Mouse (Mus musculus) liver, embryonic 13.5 days (tissue): ENCODE measurements around the gene Arl6ip5. TPM values are rescaled to one million over a fixed set of nuclear protein-coding genes. Genes with fewer than 3 reads are reported as not detected.

Experiments used
- ATAC-seq: fragments of 200-750 bp; cut with Nextera tagmentation; 2 replicates; pipeline ENCODE4 v1.8.0; 2017; ENCODE audit warnings: low read depth, mild to moderate bottlenecking, moderate number of reproducible peaks, moderate library complexity
- DNase-seq: peaks from one replicate; pipeline ENCODE4 v3.0.0; 2022
- H3K27ac ChIP-seq: fragments of 300-500 bp; sonication (generic); 2 replicates; pipeline ENCODE4 v1.5.1; 2015; ENCODE audit warnings: moderate library complexity, mild to moderate bottlenecking, inconsistent platforms
- H3K27me3 ChIP-seq: fragments of 300-500 bp; sonication (generic); 2 replicates; pipeline ENCODE4 v1.6.1; 2015; ENCODE audit warnings: mild to moderate bottlenecking, inconsistent platforms
- H3K36me3 ChIP-seq: fragments of 300-500 bp; sonication (generic); 2 replicates; pipeline ENCODE4 v1.6.1; 2015; ENCODE audit warnings: mild to moderate bottlenecking, inconsistent platforms
- H3K4me1 ChIP-seq: fragments of 300-500 bp; sonication (generic); replicated peaks from 2 replicates; pipeline ENCODE4 v1.6.1; 2015; ENCODE audit warnings: inconsistent platforms
- H3K4me2 ChIP-seq: fragments of 300-500 bp; sonication (generic); 2 replicates; pipeline ENCODE4 v1.6.1; 2015; ENCODE audit warnings: inconsistent platforms, mild to moderate bottlenecking, moderate library complexity
- H3K4me3 ChIP-seq: fragments of 300-500 bp; sonication (generic); replicated peaks from 2 replicates; pipeline ENCODE4 v1.5.1; 2015; ENCODE audit warnings: mild to moderate bottlenecking, inconsistent platforms
- H3K9ac ChIP-seq: fragments of 300-500 bp; sonication (generic); 2 replicates; pipeline ENCODE4 v1.6.1; 2015; ENCODE audit warnings: mild to moderate bottlenecking, inconsistent platforms
- H3K9me3 ChIP-seq: fragments of 300-500 bp; sonication (generic); replicated peaks from 2 replicates; pipeline ENCODE4 v1.6.1; 2016; ENCODE audit warnings: inconsistent platforms
- WGBS: fragments of 180-500 bp; shearing (Covaris S2); methylation state at CpG from one replicate; pipeline ENCODE4 v1.1.7; 2015; ENCODE audit not compliant: insufficient replicate concordance; 5-methylcytosine and 5-hydroxymethylcytosine counted together
- polyA plus RNA-seq: library from polyadenylated mRNA; unstranded; fragments of >200 nt; fragmentation: Nextera tagmentation; extraction: Ambion mirVana; gene quantifications from 2 replicates; pipeline ENCODE4 v1.2.1, GENCODE M21; 2015

The Arl6ip5 gene
- polyA plus RNA-seq, 1 experiment from 2014 or later: 34.8 TPM

- ATAC-seq (no peak), DNase-seq (no peak)
- H3K9me3 ChIP-seq: no peaks in the 10 kb centered on the region
- H3K27ac ChIP-seq: no peak overlapping the region
- H3K36me3 ChIP-seq: no peaks in the 10 kb centered on the region
- 56% methylated on average over 3 of the region's 3 CpGs for whole genome bisulfite sequencing
- H3K4me2 ChIP-seq: no peak overlapping the region
- H3K4me3 ChIP-seq: no peak overlapping the region
- H3K9ac ChIP-seq: no peak overlapping the region
- no peaks in the 10 kb centered on the region for H3K27me3 ChIP-seq
- peaks cover 6% of the 10 kb centered on the region for H3K4me1 ChIP-seq
These were observed 63.3 kb downstream of the Arl6ip5 start for GRCm38 (mm10) chr6:97273777-97274176.

GRCm38 (mm10) chr6:97275760-97276159 is 65.3 kb downstream of the Arl6ip5 start:
- H3K27me3 ChIP-seq: no peaks in the 10 kb centered on the region
- ATAC-seq: no peak
- H3K4me1 ChIP-seq: peaks cover 6% of the 10 kb centered on the region
- H3K4me3 ChIP-seq: no peak overlapping the region
- no peaks in the 10 kb centered on the region for H3K36me3 ChIP-seq
- H3K27ac ChIP-seq: no peak overlapping the region
- DNase-seq: no peak
- no peak overlapping the region for H3K9ac ChIP-seq
- H3K4me2 ChIP-seq: no peak overlapping the region
- no peaks in the 10 kb centered on the region for H3K9me3 ChIP-seq
- WGBS: 50% methylated on average over 4 of the region's 4 CpGs

- Histone ChIP-seq H3K27me3 (no peaks in the 10 kb centered on the region), H3K4me3 (no peak overlapping the region), H3K36me3 (no peaks in the 10 kb centered on the region), H3K9ac (no peak overlapping the region), H3K9me3 (no peaks in the 10 kb centered on the region), H3K4me1 (peaks cover 6% of the 10 kb centered on the region), H3K27ac (no peak overlapping the region), H3K4me2 (no peak overlapping the region)
- WGBS: 53% methylated on average over 4 of the region's 4 CpGs
- no peak for DNase-seq
- ATAC-seq: no peak
These were observed 65.9 kb downstream of the Arl6ip5 start for GRCm38 (mm10) chr6:97276366-97276765.

- Histone ChIP-seq H3K27me3 (no peaks in the 10 kb centered on the region), H3K27ac (no peak overlapping the region), H3K4me1 (peaks cover 6% of the 10 kb centered on the region), H3K4me3 (no peak overlapping the region), H3K9ac (no peak overlapping the region), H3K4me2 (no peak overlapping the region), H3K9me3 (no peaks in the 10 kb centered on the region), H3K36me3 (no peaks in the 10 kb centered on the region)
- DNase-seq (no peak), ATAC-seq (no peak)
- WGBS: 46% methylated on average over 5 of the region's 5 CpGs
These were observed 66.5 kb downstream of the Arl6ip5 start for GRCm38 (mm10) chr6:97276890-97277497.

GRCm38 (mm10) chr6:97278014-97278787 is 67.7 kb downstream of the Arl6ip5 start:
- WGBS: 4% methylated on average over 19 of the region's 19 CpGs
- H3K9me3 ChIP-seq: no peaks in the 10 kb centered on the region
- no peaks in the 10 kb centered on the region for H3K36me3 ChIP-seq
- H3K4me1 ChIP-seq: peaks cover 6% of the 10 kb centered on the region
- peak overlapping the region; percentile 33; the same call in 1 of the 2 replicates for H3K9ac ChIP-seq
- ATAC-seq: peak; percentile 58
- peak overlapping the region; percentile 36 for H3K4me3 ChIP-seq
- no peak overlapping the region for H3K27ac ChIP-seq
- DNase-seq: peak; percentile 33
- peak overlapping the region; percentile 60 for H3K4me2 ChIP-seq
- no peaks in the 10 kb centered on the region for H3K27me3 ChIP-seq

GRCm38 (mm10) chr6:97278878-97279277 is 68.4 kb downstream of the Arl6ip5 start:
- Histone ChIP-seq H3K9me3 (no peaks in the 10 kb centered on the region), H3K27ac (no peak overlapping the region), H3K27me3 (no peaks in the 10 kb centered on the region), H3K4me3 (no peak overlapping the region), H3K9ac (no peak overlapping the region), H3K4me2 (no peak overlapping the region), H3K36me3 (no peaks in the 10 kb centered on the region), H3K4me1 (peaks cover 6% of the 10 kb centered on the region)
- WGBS: 57% methylated on average over 6 of the region's 6 CpGs
- no peak for ATAC-seq
- no peak for DNase-seq

Other genes with a start within 250 kb of the Arl6ip5 start
- not detected in 2 replicates for gene Fam19a4, start 150.3 kb upstream of the Arl6ip5 start, polyA plus RNA-seq
- gene Eogt, start 61.5 kb upstream of the Arl6ip5 start, polyA plus RNA-seq: 2.0 and 2.3 TPM in 2 replicates
- 17.3 and 21.5 TPM in 2 replicates for gene Tmf1, start 31.6 kb upstream of the Arl6ip5 start, polyA plus RNA-seq
- gene Uba3, start 5.0 kb upstream of the Arl6ip5 start, polyA plus RNA-seq: 31.3 and 38.0 TPM in 2 replicates
- 0.14 and 0.22 TPM in 2 replicates for gene Lmod3, start 42.1 kb downstream of the Arl6ip5 start, polyA plus RNA-seq